ENCODE assay signal across 23 mouse cellular contexts in the genomic region with DNA sequence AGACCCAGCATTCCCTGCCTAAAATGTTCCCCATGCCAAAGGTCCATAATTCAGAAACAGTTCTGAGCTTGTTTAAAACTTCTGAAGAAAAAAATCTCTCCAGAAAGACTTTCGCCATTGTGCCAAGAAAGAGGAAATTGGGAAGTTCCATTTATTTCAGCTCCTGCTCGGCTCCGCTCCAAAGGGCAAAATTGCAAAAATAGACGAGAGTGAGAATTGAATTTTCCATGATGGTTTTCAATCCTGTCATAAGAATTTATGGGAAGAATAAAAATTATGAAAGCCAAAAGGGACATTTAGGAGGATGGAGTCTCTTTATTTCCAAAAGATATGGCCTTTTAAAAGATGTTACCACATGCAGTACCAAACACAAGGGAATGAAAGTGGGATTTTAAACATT.
A peak's percentile ranks its signal among the peaks of the same experiment; 100 is the strongest.
DNase-seq lines count a peak whose midpoint lies in the region; ATAC-seq and TF ChIP-seq lines count a peak whose summit lies in the region.
"Had no signal": no experiment of that assay in that cellular context is flagged by ENCODE, and none has a peak within 500 bp of the region (broad histone marks: within the 10 kb centered on the region; RNA-seq: fewer than 3 reads in every experiment).

No protein-coding gene starts in this region.

- no peak overlapping the region for H3K4me2 ChIP-seq in kidney, embryonic 16.5 days (replicated peaks; ENCODE audit: low read depth, low read length)
- H3K4me2 ChIP-seq in forebrain, embryonic 13.5 days = no peak overlapping the region
- H3K4me2 ChIP-seq: embryonic facial prominence, embryonic 13.5 days; heart, embryonic 15.5 days; liver, embryonic 13.5 days; midbrain, embryonic 11.5 days; neural tube, embryonic 15.5 days; stomach, embryonic 15.5 days had no signal

- no peak for ATAC-seq in kidney, embryonic 16.5 days (ENCODE audit: low FRiP score, low TSS enrichment)
- ATAC-seq in forebrain, embryonic 13.5 days = no peak
- ATAC-seq: forebrain, embryonic 14.5 days; intestine, postnatal 0 days had no signal

- H3K4me3 ChIP-seq in gastrocnemius, adult 2 months = no peak overlapping the region
- no peak overlapping the region for H3K4me3 ChIP-seq in kidney, adult 2 months (ENCODE audit: insufficient read depth, low read depth, low read length)
- H3K4me3 ChIP-seq in kidney, embryonic 16.5 days (ENCODE audit: low read length) = no peak overlapping the region
- H3K4me3 ChIP-seq in forebrain, embryonic 13.5 days = no peak overlapping the region
- H3K4me3 ChIP-seq: embryonic facial prominence, embryonic 13.5 days; erythroblast, embryonic 14.5 days; heart, embryonic 15.5 days; liver, embryonic 13.5 days; neural tube, embryonic 15.5 days; stomach, embryonic 15.5 days had no signal

- TF ChIP-seq POLR2A in kidney, adult 2 months (IDR thresholded peaks at IDR 0.05; ENCODE audit: low read depth, low read length) = no peak

- WGBS in kidney, adult 2 months = 74% methylated on average over 4 of the region's 4 CpGs
- 88% methylated on average over 4 of the region's 4 CpGs for WGBS in kidney, embryonic 16.5 days
- 92% methylated on average over 4 of the region's 4 CpGs for WGBS in forebrain, embryonic 13.5 days

- H3K4me1 ChIP-seq in kidney, adult 2 months (ENCODE audit: control insufficient read depth, insufficient read depth, low read length) = no peaks in the 10 kb centered on the region
- H3K4me1 ChIP-seq in kidney, embryonic 16.5 days (ENCODE audit: insufficient read depth, low read length) = no peaks in the 10 kb centered on the region
- H3K4me1 ChIP-seq in forebrain, embryonic 13.5 days = no peaks in the 10 kb centered on the region
- H3K4me1 ChIP-seq: embryonic facial prominence, embryonic 13.5 days; heart, embryonic 15.5 days; liver, embryonic 13.5 days; neural tube, embryonic 15.5 days; stomach, embryonic 15.5 days had no signal

- H3K9me3 ChIP-seq in kidney, embryonic 16.5 days (ENCODE audit: low read length) = no peaks in the 10 kb centered on the region
- no peaks in the 10 kb centered on the region for H3K9me3 ChIP-seq in forebrain, embryonic 13.5 days (replicated peaks)
- H3K9me3 ChIP-seq: embryonic facial prominence, embryonic 13.5 days; heart, embryonic 15.5 days; liver, embryonic 13.5 days; neural tube, embryonic 15.5 days; stomach, embryonic 15.5 days had no signal

- DNase-seq in gastrocnemius, adult 2 months = peak; percentile 38
- DNase-seq in gastrocnemius, postnatal 10 days = no peak
- peak; percentile 15 for DNase-seq in kidney, adult 2 months
- peak; percentile 23 for DNase-seq in gastrocnemius, postnatal 14 days
- peak; percentile 75 for DNase-seq in lung, postnatal 10 days
- DNase-seq in embryo, embryonic 11 days = no peak
- DNase-seq: adrenal gland, postnatal 10 days; cerebellum, adult 2 months; cerebellum, postnatal 25 days; liver, embryonic 13.5 days; right cerebral cortex, adult 18-20 months; thymus, postnatal 36 days had no signal

- no peaks in the 10 kb centered on the region for H3K27me3 ChIP-seq in kidney, adult 2 months (replicated peaks; ENCODE audit: control insufficient read depth, insufficient read depth, low read length)
- no peaks in the 10 kb centered on the region for H3K27me3 ChIP-seq in kidney, embryonic 16.5 days (ENCODE audit: insufficient read depth, low read length)
- H3K27me3 ChIP-seq in forebrain, embryonic 13.5 days = no peaks in the 10 kb centered on the region
- H3K27me3 ChIP-seq: embryonic facial prominence, embryonic 13.5 days; heart, embryonic 15.5 days; liver, embryonic 13.5 days; neural tube, embryonic 15.5 days; stomach, embryonic 15.5 days had no signal

- intact Hi-C loops in gastrocnemius, adult 2 months (cut with DNase I) = no loop called here
- intact Hi-C loops in gastrocnemius, postnatal 14 days (cut with DNase I; ENCODE audit: low total_unique reads) = no loop called here

- peak overlapping the region; percentile 57 for H3K27ac ChIP-seq in gastrocnemius, adult 2 months
- H3K27ac ChIP-seq in kidney, adult 2 months (ENCODE audit: insufficient read depth, low read depth, low read length) = no peak overlapping the region
- H3K27ac ChIP-seq in kidney, embryonic 16.5 days (ENCODE audit: low read length) = no peak overlapping the region
- no peak overlapping the region for H3K27ac ChIP-seq in forebrain, embryonic 13.5 days
- H3K27ac ChIP-seq: embryonic facial prominence, embryonic 13.5 days; heart, embryonic 15.5 days; kidney, postnatal 0 days; liver, embryonic 13.5 days; neural tube, embryonic 15.5 days; stomach, embryonic 15.5 days had no signal

- H3K36me3 ChIP-seq in kidney, adult 2 months (ENCODE audit: control insufficient read depth, insufficient read depth, low read length) = no peaks in the 10 kb centered on the region
- H3K36me3 ChIP-seq in kidney, embryonic 16.5 days (ENCODE audit: insufficient read depth, low read length) = no peaks in the 10 kb centered on the region
- H3K36me3 ChIP-seq in forebrain, embryonic 13.5 days (ENCODE audit: poor library complexity, severe bottlenecking) = no peaks in the 10 kb centered on the region
- H3K36me3 ChIP-seq: embryonic facial prominence, embryonic 13.5 days; heart, embryonic 15.5 days; liver, embryonic 13.5 days; neural tube, embryonic 15.5 days; stomach, embryonic 15.5 days had no signal

- TF ChIP-seq CTCF in gastrocnemius, adult 2 months (IDR thresholded peaks at IDR 0.05) = no peak
- TF ChIP-seq CTCF in kidney, adult 2 months (conservative IDR thresholded peaks at IDR 0.05; ENCODE audit: insufficient read depth, insufficient read length, low read depth, low read length) = no peak

- H3K9ac ChIP-seq in kidney, embryonic 16.5 days (replicated peaks; ENCODE audit: low read length) = no peak overlapping the region
- H3K9ac ChIP-seq in forebrain, embryonic 13.5 days = no peak overlapping the region
- H3K9ac ChIP-seq: embryonic facial prominence, embryonic 13.5 days; heart, embryonic 15.5 days; liver, embryonic 13.5 days; neural tube, embryonic 15.5 days; stomach, embryonic 15.5 days had no signal

Comparison
In these comparisons a context has a peak if more than half of its experiments do, and no peak if none do; other contexts are left out.
1. DNase-seq: peak in gastrocnemius, adult 2 months (single experiment), kidney, adult 2 months (single experiment), gastrocnemius, postnatal 14 days (single experiment) and lung, postnatal 10 days (single experiment); none in gastrocnemius, postnatal 10 days (single experiment) and embryo, embryonic 11 days (single experiment).